Mouse (Mus musculus) neural tube, embryonic 14.5 days (tissue): ENCODE data around the gene Dlk2. TPM values are rescaled to one million over a fixed set of nuclear protein-coding genes. Genes with fewer than 3 reads are reported as not detected.
A peak's percentile ranks its signal among the peaks of the same experiment; 100 is the strongest.

Experiments
- ATAC-seq: fragments of 200-750 bp; cut with Nextera tagmentation; 2 replicates; pipeline ENCODE4 v1.8.0; 2017; ENCODE audit warnings: low read depth, mild to moderate bottlenecking, moderate TSS enrichment, moderate library complexity
- H3K27ac ChIP-seq: fragments of 300-500 bp; sonication (generic); 2 replicates; pipeline ENCODE4 v1.5.1; 2014; ENCODE audit warnings: low read depth, mild to moderate bottlenecking, control low read depth, low read length, moderate library complexity, mixed read lengths
- H3K27me3 ChIP-seq: fragments of 300-500 bp; sonication (generic); 2 replicates; pipeline ENCODE4 v1.6.1; 2014; ENCODE audit warnings: low read length; ENCODE audit not compliant: control insufficient read depth, insufficient read depth
- H3K36me3 ChIP-seq: fragments of 300-500 bp; sonication (generic); 2 replicates; pipeline ENCODE4 v1.6.1; 2014; ENCODE audit warnings: low read length, mixed read lengths; ENCODE audit not compliant: control insufficient read depth, insufficient read depth
- H3K4me1 ChIP-seq: fragments of 300-500 bp; sonication (generic); 2 replicates; pipeline ENCODE4 v1.6.1; 2014; ENCODE audit warnings: low read length; ENCODE audit not compliant: control insufficient read depth, insufficient read depth
- H3K4me2 ChIP-seq: fragments of 300-500 bp; sonication (generic); 2 replicates; pipeline ENCODE4 v1.6.1; 2014; ENCODE audit warnings: mild to moderate bottlenecking, low read depth, low read length, control low read depth
- H3K4me3 ChIP-seq: fragments of 300-500 bp; sonication (generic); 2 replicates; pipeline ENCODE4 v1.5.1; 2014; ENCODE audit warnings: low read depth, low read length, control low read depth, mixed read lengths
- H3K9ac ChIP-seq: fragments of 300-500 bp; sonication (generic); replicated peaks from 2 replicates; pipeline ENCODE4 v1.6.1; 2014; ENCODE audit warnings: low read depth, mild to moderate bottlenecking, control low read depth, low read length, mixed read lengths
- H3K9me3 ChIP-seq: fragments of 300-500 bp; sonication (generic); 2 replicates; pipeline ENCODE4 v1.6.1; 2016; ENCODE audit warnings: low read length; ENCODE audit not compliant: control insufficient read depth
- WGBS: fragments of 180-500 bp; shearing (Covaris S2); extraction: QIAGEN DNeasy Blood & Tissue Kit; methylation state at CpG from one replicate; pipeline ENCODE4 v1.1.7; 2014; 5-methylcytosine and 5-hydroxymethylcytosine counted together
- polyA plus RNA-seq: library from polyadenylated mRNA; unstranded; fragments of >200 nt; fragmentation: Nextera tagmentation; extraction: Ambion mirVana; gene quantifications from 2 replicates; pipeline ENCODE4 v1.2.1, GENCODE M21; 2014

Dlk2 gene
- polyA plus RNA-seq, 1 experiment from 2014 or later = 18.8 TPM

DNA sequence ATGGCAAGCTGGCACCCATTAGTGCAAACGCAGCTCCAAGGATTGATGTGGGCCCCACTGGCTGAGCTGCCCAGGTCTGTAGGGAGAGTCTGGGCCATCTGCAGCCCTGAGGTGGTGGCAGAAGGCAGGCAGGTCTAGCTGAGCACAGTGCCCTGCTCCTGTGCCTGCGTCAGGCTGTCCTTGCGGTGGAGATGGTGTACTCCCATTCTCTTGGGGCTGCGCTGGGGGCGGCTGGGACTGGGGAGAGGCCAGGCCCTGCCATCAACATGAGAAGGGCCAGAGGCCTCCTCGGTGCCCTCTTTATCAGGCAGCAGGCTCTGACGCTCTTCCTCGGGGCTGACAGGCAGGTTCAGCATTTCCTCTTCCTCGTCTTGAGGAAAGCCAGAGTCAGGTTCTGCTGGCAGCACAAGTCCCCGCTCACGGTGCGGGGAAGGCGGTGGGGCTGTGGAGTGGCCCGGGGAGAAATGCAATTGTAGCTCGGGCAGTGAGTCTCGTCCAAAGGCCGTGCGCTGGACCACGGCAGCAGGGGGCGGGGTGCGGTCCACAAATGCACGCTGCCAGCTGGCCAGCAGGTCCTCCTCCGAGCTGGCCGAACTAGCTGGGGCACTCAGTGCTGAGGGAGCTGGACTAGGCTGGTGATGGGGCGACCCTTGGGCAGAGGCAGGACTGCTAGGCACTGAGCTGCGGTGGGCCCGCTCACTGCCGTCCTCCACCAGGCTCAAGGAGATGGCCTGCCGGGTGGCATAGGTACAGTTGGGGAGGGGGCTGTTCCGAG, 38.8 kb upstream of the Dlk2 start:
- ATAC-seq = no peak
- WGBS = 87% methylated on average over 30 of the region's 30 CpGs
- Histone ChIP-seq H3K36me3 (peaks cover 31% of the 10 kb centered on the region), H3K9ac (no peak overlapping the region), H3K27ac (no peak overlapping the region), H3K4me3 (no peak overlapping the region), H3K9me3 (no peaks in the 10 kb centered on the region), H3K27me3 (no peaks in the 10 kb centered on the region), H3K4me2 (no peak overlapping the region), H3K4me1 (peaks cover 10% of the 10 kb centered on the region; the same call in 1 of the 2 replicates)

GRCm38 (mm10) chr17:46259675-46260074, 37.5 kb upstream of the Dlk2 start:
- peaks cover 33% of the 10 kb centered on the region for H3K36me3 ChIP-seq
- no peak for ATAC-seq

GRCm38 (mm10) chr17:46262201-46262694, 35.0 kb upstream of the Dlk2 start:
- Histone ChIP-seq H3K9me3 (no peaks in the 10 kb centered on the region), H3K9ac (no peak overlapping the region), H3K4me3 (no peak overlapping the region), H3K36me3 (peaks cover 36% of the 10 kb centered on the region), H3K4me2 (no peak overlapping the region), H3K27me3 (no peaks in the 10 kb centered on the region), H3K27ac (no peak overlapping the region), H3K4me1 (no peaks in the 10 kb centered on the region)
- ATAC-seq = no peak
- 99% methylated on average over 5 of the region's 5 CpGs for WGBS

More at GRCm38 (mm10) chr17:46259675-46260074, 37.5 kb upstream of the Dlk2 start:
- Histone ChIP-seq H3K4me2 (no peak overlapping the region), H3K4me3 (no peak overlapping the region), H3K9ac (no peak overlapping the region), H3K27me3 (no peaks in the 10 kb centered on the region), H3K27ac (no peak overlapping the region), H3K9me3 (no peaks in the 10 kb centered on the region), H3K4me1 (peaks cover 8% of the 10 kb centered on the region; the same call in 1 of the 2 replicates)
- WGBS = 92% methylated on average over 17 of the region's 17 CpGs

DNA sequence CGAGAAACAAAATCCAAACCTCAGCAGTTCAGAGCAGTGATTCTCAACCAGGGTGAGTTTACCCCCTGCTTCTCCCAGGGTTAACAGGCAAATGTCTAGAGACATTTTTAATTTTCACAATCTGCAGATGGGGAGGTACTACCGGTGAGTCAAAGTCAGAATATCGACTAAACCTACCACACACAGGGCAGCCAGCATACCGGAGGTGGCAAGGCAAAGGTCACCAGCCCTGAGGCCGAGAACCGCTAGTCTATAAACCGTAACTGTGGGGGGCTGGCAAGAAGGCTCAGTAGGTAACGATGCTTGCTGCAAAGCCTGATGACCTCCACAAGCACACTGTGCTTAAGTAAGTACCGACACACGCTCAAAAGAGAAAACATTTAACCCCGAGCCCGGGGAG, 31.7 kb upstream of the Dlk2 start:
- H3K27me3 ChIP-seq = no peaks in the 10 kb centered on the region
- WGBS = 91% methylated on average over 12 of the region's 12 CpGs
- H3K4me3 ChIP-seq = no peak overlapping the region
- H3K9ac ChIP-seq = no peak overlapping the region
- no peaks in the 10 kb centered on the region for H3K4me1 ChIP-seq
- H3K27ac ChIP-seq = no peak overlapping the region
- peak; percentile 12; the same call in 1 of the 2 replicates for ATAC-seq
- peaks cover 32% of the 10 kb centered on the region for H3K36me3 ChIP-seq
- H3K4me2 ChIP-seq = no peak overlapping the region
- H3K9me3 ChIP-seq = no peaks in the 10 kb centered on the region

DNA sequence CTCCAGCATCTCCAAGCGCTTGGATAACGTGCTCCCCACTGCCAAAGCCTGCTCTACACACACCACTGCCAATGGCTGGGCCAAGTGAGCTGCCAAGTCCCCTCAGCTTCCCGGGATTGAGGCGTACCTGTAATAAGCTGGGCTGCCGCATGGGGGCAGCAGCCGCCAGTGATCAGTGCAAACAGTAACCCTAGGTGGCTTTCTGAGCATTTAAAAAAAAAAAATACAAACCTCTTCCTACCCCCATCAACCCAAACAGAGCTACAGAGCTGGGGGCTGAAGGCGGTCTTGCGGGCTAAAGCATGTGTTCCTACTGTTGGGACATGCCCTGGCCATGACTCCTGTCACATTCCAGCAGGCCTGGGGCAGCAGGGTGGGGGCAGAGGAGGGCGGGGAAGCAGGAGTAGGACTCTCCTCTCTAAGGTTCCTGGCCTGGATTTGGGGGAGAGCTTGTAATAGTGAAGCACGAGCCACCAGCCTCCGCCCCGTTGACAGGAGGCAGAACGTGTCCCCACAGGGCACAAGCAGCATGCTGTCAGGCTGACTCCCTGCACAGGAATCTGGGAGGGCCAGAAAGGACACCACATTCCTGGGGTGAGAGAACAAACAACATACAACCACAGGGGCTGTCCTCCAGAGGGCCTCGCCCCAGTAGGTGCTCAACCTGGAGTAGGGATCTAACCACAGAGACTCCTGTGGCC, 31.2 kb upstream of the Dlk2 start:
- no peak overlapping the region for H3K9ac ChIP-seq
- 28% methylated on average over 14 of the region's 14 CpGs for WGBS

DNA sequence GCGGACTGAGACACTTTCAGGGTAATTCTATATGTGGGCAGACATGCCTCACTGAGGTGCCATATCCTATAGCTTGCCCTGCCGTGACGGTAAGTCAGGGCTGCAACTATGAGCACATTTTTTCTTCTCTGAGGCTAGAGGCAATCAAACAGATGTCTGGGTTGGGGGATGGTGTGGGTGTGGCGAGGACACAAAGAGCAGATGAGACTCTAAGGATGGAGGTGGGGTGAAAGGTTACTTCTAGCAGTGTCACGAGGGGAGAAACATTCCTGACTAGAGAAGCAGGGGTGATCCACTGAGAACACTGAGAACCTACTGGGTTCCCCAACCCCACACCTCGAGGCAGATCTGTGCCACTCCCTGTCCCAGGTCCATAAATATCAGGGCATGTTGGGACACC, 30.2 kb upstream of the Dlk2 start:
- Histone ChIP-seq H3K4me2 (no peak overlapping the region), H3K27ac (no peak overlapping the region), H3K4me1 (no peaks in the 10 kb centered on the region), H3K36me3 (peaks cover 33% of the 10 kb centered on the region), H3K27me3 (no peaks in the 10 kb centered on the region), H3K9me3 (no peaks in the 10 kb centered on the region), H3K9ac (no peak overlapping the region), H3K4me3 (no peak overlapping the region)
- 68% methylated on average over 6 of the region's 6 CpGs for WGBS
- no peak for ATAC-seq

More for the DNA sequence above, 31.2 kb upstream of the Dlk2 start:
- H3K36me3 ChIP-seq = peaks cover 31% of the 10 kb centered on the region
- H3K4me3 ChIP-seq = no peak overlapping the region
- H3K4me1 ChIP-seq = no peaks in the 10 kb centered on the region
- ATAC-seq = peak; percentile 82
- no peak overlapping the region for H3K4me2 ChIP-seq
- H3K27ac ChIP-seq = no peak overlapping the region
- no peaks in the 10 kb centered on the region for H3K9me3 ChIP-seq
- no peaks in the 10 kb centered on the region for H3K27me3 ChIP-seq

DNA sequence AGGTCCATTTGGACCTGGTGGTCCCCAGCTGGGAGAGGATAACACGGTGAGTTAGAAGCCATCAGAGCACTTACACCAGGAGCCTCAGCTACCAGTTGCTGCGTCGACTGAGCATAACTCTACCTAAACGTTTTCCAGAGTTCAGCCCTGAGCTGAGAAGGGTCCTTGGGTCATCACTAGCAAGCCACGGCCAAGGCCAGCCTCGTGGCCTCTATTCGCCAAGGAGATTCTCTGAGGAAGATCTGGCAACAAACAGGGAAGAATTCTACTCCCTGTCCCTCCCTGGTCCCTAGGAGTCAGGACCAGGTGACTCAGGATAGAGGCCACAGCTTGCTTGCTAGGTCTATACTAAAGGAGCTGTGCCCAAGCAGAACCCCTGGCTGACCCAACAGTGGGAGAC, 29.7 kb upstream of the Dlk2 start:
- peaks cover 27% of the 10 kb centered on the region for H3K36me3 ChIP-seq
- no peaks in the 10 kb centered on the region for H3K27me3 ChIP-seq
- no peak overlapping the region for H3K4me3 ChIP-seq
- no peak overlapping the region for H3K4me2 ChIP-seq
- no peak for ATAC-seq
- H3K4me1 ChIP-seq = no peaks in the 10 kb centered on the region
- 83% methylated on average over 7 of the region's 7 CpGs for WGBS
- no peak overlapping the region for H3K27ac ChIP-seq
- H3K9me3 ChIP-seq = no peaks in the 10 kb centered on the region
- H3K9ac ChIP-seq = no peak overlapping the region

GRCm38 (mm10) chr17:46268026-46268720, 29.0 kb upstream of the Dlk2 start:
- H3K36me3 ChIP-seq = peaks cover 23% of the 10 kb centered on the region
- H3K27ac ChIP-seq = no peak overlapping the region
- WGBS = 83% methylated on average over 10 of the region's 10 CpGs
- no peak overlapping the region for H3K4me2 ChIP-seq
- no peaks in the 10 kb centered on the region for H3K9me3 ChIP-seq
- no peak for ATAC-seq
- H3K27me3 ChIP-seq = no peaks in the 10 kb centered on the region
- H3K9ac ChIP-seq = no peak overlapping the region
- H3K4me3 ChIP-seq = no peak overlapping the region
- H3K4me1 ChIP-seq = no peaks in the 10 kb centered on the region
